Mouse (Mus musculus) kidney, postnatal 0 days (tissue): Measurements from ENCODE around the gene Gli3. TPM values are rescaled to one million over a fixed set of nuclear protein-coding genes. Genes with fewer than 3 reads are reported as not detected.

Experiments used
- ATAC-seq: fragments of 200-750 bp; cut with Nextera tagmentation; replicated peaks from 2 replicates; pipeline ENCODE4 v1.8.0; 2017; ENCODE audit warnings: low read depth, moderate number of reproducible peaks, moderate TSS enrichment, moderate library complexity; ENCODE audit not compliant: low FRiP score
- DNase-seq: peaks from one replicate; pipeline ENCODE4 v3.0.0-alpha.2; 2016; ENCODE audit warnings: low spot score
- H3K27ac ChIP-seq: fragments of 300-500 bp; sonication (generic); 2 replicates; pipeline ENCODE4 v1.5.1; 2014; ENCODE audit warnings: mild to moderate bottlenecking
- H3K27me3 ChIP-seq: fragments of 300-500 bp; sonication (generic); 2 replicates; pipeline ENCODE4 v1.6.1; 2014; ENCODE audit warnings: low read length, mixed read lengths; ENCODE audit not compliant: insufficient read depth
- H3K36me3 ChIP-seq: fragments of 300-500 bp; sonication (generic); 2 replicates; pipeline ENCODE4 v1.6.1; 2014; ENCODE audit warnings: low read length, mixed read lengths; ENCODE audit not compliant: insufficient read depth
- H3K4me1 ChIP-seq: fragments of 300-500 bp; sonication (generic); replicated peaks from 2 replicates; pipeline ENCODE4 v1.6.1; 2014; ENCODE audit warnings: antibody characterized with exemption, low read length, mixed read lengths; ENCODE audit not compliant: insufficient read depth
- H3K4me2 ChIP-seq: fragments of 300-500 bp; sonication (generic); 2 replicates; pipeline ENCODE4 v1.6.1; 2014; ENCODE audit warnings: mild to moderate bottlenecking, low read length, moderate library complexity, mixed read lengths
- H3K4me3 ChIP-seq: fragments of 300-500 bp; sonication (generic); replicated peaks from 2 replicates; pipeline ENCODE4 v1.5.1; 2014; ENCODE audit warnings: low read depth, low read length
- H3K9ac ChIP-seq: fragments of 300-500 bp; sonication (generic); 2 replicates; pipeline ENCODE4 v1.6.1; 2014; ENCODE audit warnings: low read depth, low read length
- H3K9me3 ChIP-seq: fragments of 300-500 bp; sonication (generic); replicated peaks from 2 replicates; pipeline ENCODE4 v1.6.1; 2016; ENCODE audit warnings: low read length, inconsistent platforms, mixed read lengths
- CTCF ChIP-seq: IDR thresholded peaks from 2 replicates; pipeline ENCODE4 v1.5.1; 2016; ENCODE audit warnings: antibody characterized with exemption, low read depth, mild to moderate bottlenecking, moderate library complexity
- WGBS: fragments of 180-500 bp; shearing (Covaris S2); extraction: QIAGEN DNeasy Blood & Tissue Kit; methylation state at CpG from one replicate; pipeline ENCODE4 v1.1.7; 2014; 5-methylcytosine and 5-hydroxymethylcytosine counted together
- polyA plus RNA-seq: library from polyadenylated mRNA; unstranded; fragments of >200 nt; fragmentation: Nextera tagmentation; extraction: Ambion mirVana; gene quantifications from 2 replicates; pipeline ENCODE4 v1.2.1, GENCODE M21; 2015

Gene Gli3
- polyA plus RNA-seq, 1 experiment from 2014 or later = 7.7 TPM

- ATAC-seq (no peak), DNase-seq (no peak)
- Histone ChIP-seq H3K36me3 (no peaks in the 10 kb centered on the region), H3K4me1 (no peaks in the 10 kb centered on the region), H3K4me3 (no peak overlapping the region), H3K9ac (no peak overlapping the region), H3K9me3 (no peaks in the 10 kb centered on the region), H3K4me2 (no peak overlapping the region), H3K27me3 (no peaks in the 10 kb centered on the region), H3K27ac (no peak overlapping the region)
- no peak for TF ChIP-seq CTCF
- 65% methylated on average over 6 of the region's 6 CpGs for WGBS
These were observed 314.6 kb downstream of the Gli3 start for GRCm38 (mm10) chr13:15777624-15778023.
